Mouse (Mus musculus) kidney, adult 18-20 months (tissue): ENCODE measurements at regions not wholly inside any gene's neighbourhood (a gene's known extent, or its start where the extent isn't known, plus 50 kb on each side); places are given as distances from the start of the nearest gene placed in this dataset.

ENCODE experiments used
- DNase-seq: peaks from one replicate; pipeline ENCODE4 v3.0.0; 2021

- peak; percentile 26 for DNase-seq
Observed at GRCm38 (mm10) chr14:25068430-25068829, 390.6 kb upstream of the Zmiz1 start.

- DNase-seq, result no peak
Observed at GRCm38 (mm10) chr14:25073143-25073542, 385.8 kb upstream of the Zmiz1 start.

- DNase-seq, result no peak
Observed at GRCm38 (mm10) chr14:25074022-25074800, 384.8 kb upstream of the Zmiz1 start.

GRCm38 (mm10) chr14:25074891-25075290 is 384.1 kb upstream of the Zmiz1 start:
- DNase-seq, result no peak

- DNase-seq, result no peak
Observed at GRCm38 (mm10) chr14:25080431-25080830, 378.6 kb upstream of the Zmiz1 start.

- DNase-seq, result no peak
Observed at GRCm38 (mm10) chr14:25083847-25084246, 375.1 kb upstream of the Zmiz1 start.

GRCm38 (mm10) chr14:25096786-25097185 is 362.2 kb upstream of the Zmiz1 start:
- DNase-seq, result no peak

GRCm38 (mm10) chr14:25105391-25105790 is 353.6 kb upstream of the Zmiz1 start:
- no peak for DNase-seq

GRCm38 (mm10) chr14:25106451-25106850 is 352.5 kb upstream of the Zmiz1 start:
- no peak for DNase-seq

GRCm38 (mm10) chr14:25108101-25108652 is 350.8 kb upstream of the Zmiz1 start:
- DNase-seq, result peak; percentile 52

- DNase-seq, result peak; percentile 84
Observed at GRCm38 (mm10) chr14:25108701-25109290, 350.2 kb upstream of the Zmiz1 start.

GRCm38 (mm10) chr14:25109691-25110090 is 349.3 kb upstream of the Zmiz1 start:
- peak; percentile 19 for DNase-seq

- DNase-seq, result no peak
Observed at GRCm38 (mm10) chr14:25112832-25113231, 346.2 kb upstream of the Zmiz1 start.

GRCm38 (mm10) chr14:25113326-25113725 is 345.7 kb upstream of the Zmiz1 start:
- DNase-seq, result no peak

GRCm38 (mm10) chr14:25116424-25116823 is 342.6 kb upstream of the Zmiz1 start:
- DNase-seq, result peak; percentile 86

- no peak for DNase-seq
Observed at GRCm38 (mm10) chr14:25119999-25120398, 339.0 kb upstream of the Zmiz1 start.

- DNase-seq, result no peak
Observed at GRCm38 (mm10) chr14:25120506-25120905, 338.5 kb upstream of the Zmiz1 start.

GRCm38 (mm10) chr14:25122971-25123535 is 335.9 kb upstream of the Zmiz1 start:
- no peak for DNase-seq

- DNase-seq, result no peak
Observed at GRCm38 (mm10) chr14:25123541-25124337, 335.2 kb upstream of the Zmiz1 start.

GRCm38 (mm10) chr14:25126544-25126943 is 332.4 kb upstream of the Zmiz1 start:
- no peak for DNase-seq

- no peak for DNase-seq
Observed at GRCm38 (mm10) chr14:25127544-25128159, 331.3 kb upstream of the Zmiz1 start.

GRCm38 (mm10) chr14:25128160-25128547 is 330.8 kb upstream of the Zmiz1 start:
- DNase-seq, result no peak

- no peak for DNase-seq
Observed at GRCm38 (mm10) chr14:25135371-25135770, 323.6 kb upstream of the Zmiz1 start.
